ENCODE assay signal across 24 mouse cellular contexts in the genomic region with DNA sequence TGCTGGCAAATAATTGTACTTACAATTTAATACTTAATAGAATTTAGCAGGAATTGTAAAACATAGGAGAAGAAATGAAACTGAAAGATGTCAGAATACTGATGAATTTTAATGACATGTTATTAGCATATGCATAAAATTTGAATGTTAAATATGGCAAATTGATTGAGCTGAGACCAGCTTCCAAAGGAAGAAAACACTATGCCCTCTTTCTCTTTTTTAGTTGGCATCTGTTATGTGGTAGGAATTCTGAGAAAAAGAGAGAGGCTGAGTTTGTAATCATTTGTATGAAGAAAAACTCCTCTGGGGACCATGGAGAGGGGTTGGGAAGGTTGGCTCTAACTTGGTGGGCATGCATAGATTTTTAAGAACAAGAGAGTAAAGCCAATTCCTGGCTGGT.
DNase-seq lines count a peak whose midpoint lies in the region; ATAC-seq and TF ChIP-seq lines count a peak whose summit lies in the region.
"Had no signal": no experiment of that assay in that cellular context is flagged by ENCODE, and none has a peak within 500 bp of the region (broad histone marks: within the 10 kb centered on the region; RNA-seq: fewer than 3 reads in every experiment).

No protein-coding gene starts in this region.

- no peaks in the 10 kb centered on the region for H3K27me3 ChIP-seq in forebrain, embryonic 13.5 days
- H3K27me3 ChIP-seq in forebrain, embryonic 10.5 days (ENCODE audit: poor library complexity, severe bottlenecking), result no peaks in the 10 kb centered on the region
- H3K27me3 ChIP-seq in midbrain, embryonic 13.5 days, result no peaks in the 10 kb centered on the region
- no peaks in the 10 kb centered on the region for H3K27me3 ChIP-seq in midbrain, embryonic 11.5 days (ENCODE audit: control insufficient read depth, insufficient read depth, low read length)
- H3K27me3 ChIP-seq in forebrain, postnatal 0 days (ENCODE audit: insufficient read depth, low read length), result no peaks in the 10 kb centered on the region
- H3K27me3 ChIP-seq: embryonic facial prominence, embryonic 15.5 days; heart, embryonic 13.5 days; limb, embryonic 15.5 days; liver, embryonic 13.5 days; megakaryocyte, embryonic 14.5 days had no signal

- ATAC-seq in forebrain, embryonic 13.5 days, result peak; percentile 48
- ATAC-seq in midbrain, embryonic 13.5 days, result no peak
- ATAC-seq in midbrain, embryonic 11.5 days (ENCODE audit: low FRiP score), result no peak
- ATAC-seq in forebrain, postnatal 0 days, result peak; percentile 61; the same call in 1 of the 2 replicates
- ATAC-seq: intestine, embryonic 16.5 days; lung, postnatal 0 days had no signal

- H3K4me3 ChIP-seq in forebrain, embryonic 13.5 days, result no peak overlapping the region
- H3K4me3 ChIP-seq in forebrain, embryonic 10.5 days, result no peak overlapping the region
- H3K4me3 ChIP-seq in midbrain, embryonic 13.5 days (replicated peaks), result no peak overlapping the region
- no peak overlapping the region for H3K4me3 ChIP-seq in midbrain, embryonic 11.5 days (ENCODE audit: low read depth, low read length)
- no peak overlapping the region for H3K4me3 ChIP-seq in forebrain, postnatal 0 days (ENCODE audit: low read depth, low read length)
- H3K4me3 ChIP-seq: embryonic facial prominence, embryonic 10.5 days; embryonic facial prominence, embryonic 15.5 days; heart, embryonic 13.5 days; limb, embryonic 10.5 days; limb, embryonic 15.5 days; liver, embryonic 13.5 days; megakaryocyte, embryonic 14.5 days had no signal

- no peak for TF ChIP-seq CTCF in forebrain, postnatal 0 days (IDR thresholded peaks at IDR 0.05; ENCODE audit: low read depth)

- no peaks in the 10 kb centered on the region for H3K36me3 ChIP-seq in forebrain, embryonic 13.5 days (ENCODE audit: poor library complexity, severe bottlenecking)
- no peaks in the 10 kb centered on the region for H3K36me3 ChIP-seq in forebrain, embryonic 10.5 days (replicated peaks)
- H3K36me3 ChIP-seq in midbrain, embryonic 13.5 days, result no peaks in the 10 kb centered on the region
- no peaks in the 10 kb centered on the region for H3K36me3 ChIP-seq in midbrain, embryonic 11.5 days (ENCODE audit: control insufficient read depth, insufficient read depth, low read length)
- no peaks in the 10 kb centered on the region for H3K36me3 ChIP-seq in forebrain, postnatal 0 days (ENCODE audit: insufficient read depth)
- H3K36me3 ChIP-seq: embryonic facial prominence, embryonic 10.5 days; embryonic facial prominence, embryonic 15.5 days; heart, embryonic 13.5 days; limb, embryonic 10.5 days; limb, embryonic 15.5 days; liver, embryonic 13.5 days had no signal

- H3K4me2 ChIP-seq in forebrain, embryonic 13.5 days, result no peak overlapping the region
- no peak overlapping the region for H3K4me2 ChIP-seq in midbrain, embryonic 13.5 days (replicated peaks)
- H3K4me2 ChIP-seq in midbrain, embryonic 11.5 days, result no peak overlapping the region
- H3K4me2 ChIP-seq in forebrain, postnatal 0 days (ENCODE audit: low read depth), result no peak overlapping the region
- H3K4me2 ChIP-seq: embryonic facial prominence, embryonic 15.5 days; heart, embryonic 13.5 days; limb, embryonic 15.5 days; liver, embryonic 13.5 days had no signal

- no peak for DNase-seq in forebrain, embryonic 10.5 days (ENCODE audit: extremely low spot score, low spot score)
- DNase-seq in midbrain, embryonic 11.5 days (ENCODE audit: low spot score, missing footprints), result no peak
- no peak for DNase-seq in forebrain, postnatal 0 days
- DNase-seq in MN1 (ENCODE audit: low spot score), result no peak
- DNase-seq in gastrocnemius, adult 18-20 months (ENCODE audit: low spot score), result no peak
- DNase-seq: adrenal gland, postnatal 14 days; gastrocnemius, postnatal 10 days; heart, postnatal 10 days; kidney, adult 8-10 months; kidney, postnatal 4 days; liver, embryonic 13.5 days; lung, adult 18-20 months; lung, postnatal 4 days had no signal

- no peaks in the 10 kb centered on the region for H3K9me3 ChIP-seq in forebrain, embryonic 13.5 days (replicated peaks)
- no peaks in the 10 kb centered on the region for H3K9me3 ChIP-seq in forebrain, embryonic 10.5 days
- no peaks in the 10 kb centered on the region for H3K9me3 ChIP-seq in midbrain, embryonic 13.5 days
- H3K9me3 ChIP-seq in midbrain, embryonic 11.5 days (ENCODE audit: control insufficient read depth, low read length), result no peaks in the 10 kb centered on the region
- H3K9me3 ChIP-seq in forebrain, postnatal 0 days (ENCODE audit: low read length), result no peaks in the 10 kb centered on the region
- H3K9me3 ChIP-seq: embryonic facial prominence, embryonic 10.5 days; embryonic facial prominence, embryonic 15.5 days; heart, embryonic 13.5 days; limb, embryonic 10.5 days; limb, embryonic 15.5 days; liver, embryonic 13.5 days; megakaryocyte, embryonic 14.5 days had no signal

- H3K4me1 ChIP-seq in forebrain, embryonic 13.5 days, result peaks cover 19% of the 10 kb centered on the region
- H3K4me1 ChIP-seq in forebrain, embryonic 10.5 days, result no peaks in the 10 kb centered on the region
- H3K4me1 ChIP-seq in midbrain, embryonic 13.5 days (replicated peaks), result 0 out of 2 replicates have a peak, but pooled peaks cover 5% of the 10 kb centered on the region
- H3K4me1 ChIP-seq in midbrain, embryonic 11.5 days (ENCODE audit: control insufficient read depth, insufficient read depth, low read length), result no peaks in the 10 kb centered on the region
- H3K4me1 ChIP-seq in forebrain, postnatal 0 days (ENCODE audit: insufficient read depth), result peaks cover 9% of the 10 kb centered on the region
- H3K4me1 ChIP-seq: embryonic facial prominence, embryonic 10.5 days; limb, embryonic 10.5 days; limb, embryonic 15.5 days; liver, embryonic 13.5 days; megakaryocyte, embryonic 14.5 days had no signal

- H3K27ac ChIP-seq in forebrain, embryonic 13.5 days, result peak overlapping the region; percentile 60
- no peak overlapping the region for H3K27ac ChIP-seq in forebrain, embryonic 10.5 days
- peak overlapping the region; percentile 54 for H3K27ac ChIP-seq in midbrain, embryonic 13.5 days
- no peak overlapping the region for H3K27ac ChIP-seq in midbrain, embryonic 11.5 days (ENCODE audit: low read depth, low read length)
- H3K27ac ChIP-seq in forebrain, postnatal 0 days (ENCODE audit: low read depth, low read length), result no peak overlapping the region; the same call in 1 of the 2 replicates
- H3K27ac ChIP-seq: embryonic facial prominence, embryonic 10.5 days; embryonic facial prominence, embryonic 15.5 days; heart, embryonic 13.5 days; kidney, postnatal 0 days; limb, embryonic 10.5 days; limb, embryonic 15.5 days; liver, embryonic 13.5 days had no signal

- no peak overlapping the region for H3K9ac ChIP-seq in forebrain, embryonic 13.5 days
- no peak overlapping the region for H3K9ac ChIP-seq in midbrain, embryonic 13.5 days (replicated peaks)
- H3K9ac ChIP-seq in midbrain, embryonic 11.5 days (ENCODE audit: low read length), result no peak overlapping the region
- no peak overlapping the region for H3K9ac ChIP-seq in forebrain, postnatal 0 days
- H3K9ac ChIP-seq: embryonic facial prominence, embryonic 15.5 days; heart, embryonic 13.5 days; limb, embryonic 15.5 days; liver, embryonic 13.5 days had no signal

Comparison
In these comparisons a context has a peak if more than half of its experiments do, and no peak if none do; other contexts are left out.
1. H3K27ac ChIP-seq: peak in forebrain, embryonic 13.5 days (single experiment) and midbrain, embryonic 13.5 days (single experiment); none in forebrain, embryonic 10.5 days (single experiment), midbrain, embryonic 11.5 days (single experiment) and forebrain, postnatal 0 days (single experiment).
2. ATAC-seq: peak in forebrain, embryonic 13.5 days (single experiment) and forebrain, postnatal 0 days (single experiment); none in midbrain, embryonic 13.5 days (single experiment) and midbrain, embryonic 11.5 days (single experiment).